In the genomic region with DNA sequence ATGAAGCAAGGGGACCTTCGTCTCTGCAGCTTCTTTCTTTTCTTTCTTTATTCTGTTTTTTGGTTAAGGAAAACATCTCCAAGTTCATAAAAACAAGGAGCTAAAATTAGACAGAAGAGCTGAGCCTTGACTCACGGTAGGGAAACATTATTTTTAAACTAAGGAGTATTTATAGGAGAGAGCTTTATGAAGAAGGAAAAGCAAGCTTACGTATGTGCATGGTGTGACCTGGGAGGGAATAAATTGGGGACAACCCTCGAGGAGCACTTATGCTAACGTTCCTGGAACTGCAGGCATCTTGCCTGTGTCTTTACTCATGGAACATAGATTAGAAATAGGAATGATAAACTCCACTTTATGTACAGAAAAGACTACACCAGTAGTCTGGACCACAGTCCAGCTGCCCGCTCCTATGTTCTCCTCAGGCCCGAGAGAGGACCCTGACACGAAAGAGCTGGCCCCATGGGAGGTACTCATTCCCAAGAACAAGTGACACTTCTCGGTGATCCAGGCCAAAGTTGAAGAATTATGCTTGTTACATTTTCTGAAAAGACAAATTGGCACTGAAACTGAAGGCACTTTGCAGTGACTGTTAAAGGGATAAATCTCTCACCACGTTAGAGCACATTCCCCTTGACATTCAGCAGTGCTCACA, we compare ENCODE assay signal across 18 mouse cellular contexts. TPM values are rescaled to one million over a fixed set of nuclear protein-coding genes. Genes with fewer than 3 reads are reported as not detected.
DNase-seq lines count a peak whose midpoint lies in the region; ATAC-seq and TF ChIP-seq lines count a peak whose summit lies in the region.
"Had no signal": no experiment of that assay in that cellular context is flagged by ENCODE, and none has a peak within 500 bp of the region (broad histone marks: within the 10 kb centered on the region; RNA-seq: fewer than 3 reads in every experiment).

No protein-coding gene starts in this region.

- no peaks in the 10 kb centered on the region for H3K27me3 ChIP-seq in heart, embryonic 11.5 days (ENCODE audit: control insufficient read depth, insufficient read depth, low read length)
- H3K27me3 ChIP-seq in liver, adult 2 months (ENCODE audit: control insufficient read depth, insufficient read depth, low read length) = no peaks in the 10 kb centered on the region
- H3K27me3 ChIP-seq: embryonic facial prominence, embryonic 13.5 days; forebrain, embryonic 15.5 days; intestine, embryonic 15.5 days; limb, embryonic 13.5 days; liver, embryonic 15.5 days; midbrain, embryonic 13.5 days had no signal

- no peak overlapping the region for H3K27ac ChIP-seq in heart, embryonic 11.5 days (ENCODE audit: low read depth, low read length)
- peak overlapping the region; percentile 55 for H3K27ac ChIP-seq in liver, adult 2 months (replicated peaks; ENCODE audit: insufficient read depth, low read depth, low read length)
- peak overlapping the region; percentile 58; the same call in 1 of the 2 replicates for H3K27ac ChIP-seq in olfactory bulb, adult 2 months (ENCODE audit: insufficient read depth, low read depth, low read length)
- H3K27ac ChIP-seq: embryonic facial prominence, embryonic 13.5 days; forebrain, embryonic 15.5 days; hindbrain, embryonic 14.5 days; intestine, embryonic 15.5 days; limb, embryonic 13.5 days; liver, embryonic 15.5 days; midbrain, embryonic 13.5 days had no signal

- TF ChIP-seq POLR2A in liver, adult 2 months (IDR thresholded peaks at IDR 0.05; ENCODE audit: extremely low read depth, insufficient read depth, low read length) = no peak
- no peak for TF ChIP-seq POLR2A in olfactory bulb, adult 2 months (IDR thresholded peaks at IDR 0.05; ENCODE audit: insufficient read depth, low read depth, low read length)

- peaks cover 3% of the 10 kb centered on the region; the same call in 1 of the 2 replicates for H3K4me1 ChIP-seq in heart, embryonic 11.5 days (ENCODE audit: control insufficient read depth, insufficient read depth, low read length)
- H3K4me1 ChIP-seq in liver, adult 2 months (ENCODE audit: control insufficient read depth, insufficient read depth, low read length) = peaks cover 26% of the 10 kb centered on the region
- H3K4me1 ChIP-seq in olfactory bulb, adult 2 months (ENCODE audit: control insufficient read depth, insufficient read depth, low read length) = peaks cover 9% of the 10 kb centered on the region
- H3K4me1 ChIP-seq: embryonic facial prominence, embryonic 13.5 days; forebrain, embryonic 15.5 days; intestine, embryonic 15.5 days had no signal

- H3K9ac ChIP-seq in heart, embryonic 11.5 days (ENCODE audit: low read depth, low read length) = no peak overlapping the region
- no peak overlapping the region for H3K9ac ChIP-seq in liver, adult 2 months (ENCODE audit: low read depth, low read length)
- H3K9ac ChIP-seq: embryonic facial prominence, embryonic 13.5 days; forebrain, embryonic 15.5 days; hindbrain, embryonic 14.5 days; intestine, embryonic 15.5 days; limb, embryonic 13.5 days; liver, embryonic 15.5 days; midbrain, embryonic 13.5 days had no signal

- 61% methylated on average over 10 of the region's 10 CpGs for WGBS in heart, embryonic 11.5 days (ENCODE audit: insufficient replicate concordance)
- WGBS in liver, adult 2 months = 73% methylated on average over 10 of the region's 10 CpGs
- 28% methylated on average over 10 of the region's 10 CpGs for WGBS in olfactory bulb, adult 2 months

- peaks cover 29% of the 10 kb centered on the region; the same call in 1 of the 2 replicates for H3K79me2 ChIP-seq in liver, adult 2 months (ENCODE audit: control insufficient read depth, insufficient read depth, low read length)

- DNase-seq in heart, adult 11 months = peak; percentile 89
- no peak for DNase-seq in liver, adult 2 months (ENCODE audit: extremely low read depth, low read depth, low spot score)
- DNase-seq in liver = no peak
- DNase-seq in brain, adult 2 months (ENCODE audit: low read depth, low spot score) = peak; percentile 71
- DNase-seq in kidney, adult 9 months = no peak
- DNase-seq: B cell, adult 2 months; cerebellum, postnatal 10 days; kidney, postnatal 36 days; thymus, adult 2 months had no signal

- H3K4me2 ChIP-seq in heart, embryonic 11.5 days = no peak overlapping the region
- H3K4me2 ChIP-seq: embryonic facial prominence, embryonic 13.5 days; forebrain, embryonic 15.5 days; hindbrain, embryonic 14.5 days; intestine, embryonic 15.5 days; limb, embryonic 13.5 days; liver, embryonic 15.5 days; midbrain, embryonic 13.5 days had no signal

- H3K4me3 ChIP-seq in heart, embryonic 11.5 days (ENCODE audit: low read depth, low read length) = no peak overlapping the region
- H3K4me3 ChIP-seq in liver, adult 2 months (ENCODE audit: insufficient read depth, low read depth, low read length) = no peak overlapping the region
- no peak overlapping the region for H3K4me3 ChIP-seq in olfactory bulb, adult 2 months (ENCODE audit: insufficient read depth, low read depth, low read length)
- H3K4me3 ChIP-seq: embryonic facial prominence, embryonic 13.5 days; forebrain, embryonic 15.5 days; intestine, embryonic 15.5 days; limb, embryonic 13.5 days; liver, embryonic 15.5 days; midbrain, embryonic 13.5 days had no signal

- no peak for ATAC-seq in heart, embryonic 11.5 days (replicated peaks; ENCODE audit: insufficient number of reproducible peaks, low FRiP score, low TSS enrichment)
- ATAC-seq: forebrain, embryonic 15.5 days; intestine, embryonic 15.5 days; midbrain, embryonic 13.5 days had no signal

- no peaks in the 10 kb centered on the region for H3K36me3 ChIP-seq in heart, embryonic 11.5 days (ENCODE audit: control insufficient read depth, insufficient read depth, low read length)
- H3K36me3 ChIP-seq in liver, adult 2 months (ENCODE audit: control insufficient read depth, insufficient read depth, low read length) = no peaks in the 10 kb centered on the region; the same call in 1 of the 2 replicates
- H3K36me3 ChIP-seq: embryonic facial prominence, embryonic 13.5 days; forebrain, embryonic 15.5 days; intestine, embryonic 15.5 days; limb, embryonic 13.5 days; liver, embryonic 15.5 days; midbrain, embryonic 13.5 days had no signal

- no peak for TF ChIP-seq CTCF in liver, adult 2 months (IDR thresholded peaks at IDR 0.05; ENCODE audit: low read depth, low read length)
- TF ChIP-seq CTCF in olfactory bulb, adult 2 months (IDR thresholded peaks at IDR 0.05; ENCODE audit: insufficient read depth, low read depth, low read length) = no peak

- H3K9me3 ChIP-seq in heart, embryonic 11.5 days (replicated peaks; ENCODE audit: control insufficient read depth, low read length) = no peaks in the 10 kb centered on the region
- H3K9me3 ChIP-seq: embryonic facial prominence, embryonic 13.5 days; forebrain, embryonic 15.5 days; intestine, embryonic 15.5 days; limb, embryonic 13.5 days; liver, embryonic 15.5 days; midbrain, embryonic 13.5 days had no signal

RNA-seq across cellular contexts. Expression of a gene that starts 24.5 kb away (rescaled TPM):
- 0.99 and 1.2 TPM in 2 replicates for polyA plus RNA-seq in heart, embryonic 11.5 days (2014; fragmentation: Nextera tagmentation; extraction: Ambion mirVana)
- total RNA-seq in liver, adult 2 months (2014; rRNA removed) = 23.0 and 24.5 TPM in 2 replicates
- 10.0 and 15.0 TPM in 2 replicates for polyA plus RNA-seq in liver, adult 2 months (2012; rRNA removed)
- not detected in 2 replicates for polyA plus RNA-seq in olfactory bulb, adult 2 months (2012; ENCODE audit: insufficient read depth, insufficient read length, low replicate concordance, missing spikeins)

Comparison
In these comparisons a context has a peak if more than half of its experiments do, and no peak if none do; other contexts are left out.
1. DNase-seq: peak in heart, adult 11 months (single experiment) and brain, adult 2 months (single experiment); none in liver, adult 2 months (single experiment), liver (single experiment) and kidney, adult 9 months (single experiment).